Comparison of ENCODE assay signal across 14 mouse cellular contexts in genomic region chr3:107737609-107738190, GRCm38 (mm10).
"Had no signal": no experiment of that assay in that cellular context is flagged by ENCODE, and none has a peak within 500 bp of the region (broad histone marks: within the 10 kb centered on the region; RNA-seq: fewer than 3 reads in every experiment).

No protein-coding gene starts in this region.

- ATAC-seq: midbrain, embryonic 15.5 days had no signal

- H3K9me3 ChIP-seq: limb, embryonic 13.5 days; midbrain, embryonic 15.5 days; neural tube, embryonic 13.5 days; stomach, embryonic 15.5 days had no signal

- H3K9ac ChIP-seq: limb, embryonic 13.5 days; liver, embryonic 14.5 days; midbrain, embryonic 15.5 days; neural tube, embryonic 13.5 days; stomach, embryonic 15.5 days had no signal

- H3K4me2 ChIP-seq: limb, embryonic 13.5 days; midbrain, embryonic 15.5 days; neural tube, embryonic 13.5 days; stomach, embryonic 15.5 days had no signal

- H3K4me3 ChIP-seq: limb, embryonic 13.5 days; midbrain, embryonic 15.5 days; neural tube, embryonic 13.5 days; stomach, embryonic 15.5 days had no signal

- DNase-seq: kidney, postnatal 36 days; layer of hippocampus, adult 9-11 months; layer of hippocampus, postnatal 36 days; left cerebral cortex, postnatal 4 days; lung, adult 18-20 months; lung, postnatal 36 days; right cerebral cortex, postnatal 14 days; thymus, postnatal 36 days had no signal

- H3K27me3 ChIP-seq: limb, embryonic 13.5 days; midbrain, embryonic 15.5 days; neural tube, embryonic 13.5 days; stomach, embryonic 15.5 days had no signal

- H3K36me3 ChIP-seq: midbrain, embryonic 15.5 days; neural tube, embryonic 13.5 days had no signal

- H3K27ac ChIP-seq: kidney, postnatal 0 days; limb, embryonic 13.5 days; liver, embryonic 14.5 days; midbrain, embryonic 15.5 days; neural tube, embryonic 13.5 days; stomach, embryonic 15.5 days had no signal
